Comparison of ENCODE assay signal across 8 mouse cellular contexts in genomic region chr12:59130249-59130648, GRCm38 (mm10). TPM values are rescaled to one million over a fixed set of nuclear protein-coding genes. Genes with fewer than 3 reads are reported as not detected.
A peak's percentile ranks its signal among the peaks of the same experiment; 100 is the strongest.
DNase-seq lines count a peak whose midpoint lies in the region; ATAC-seq and TF ChIP-seq lines count a peak whose summit lies in the region.

No protein-coding gene starts in this region.

- no peak for TF ChIP-seq POLR2A in CH12.LX (IDR thresholded peaks at IDR 0.05; ENCODE audit: low read depth, low read length)

- peak overlapping the region; percentile 99 for H3K9ac ChIP-seq in CH12.LX (ENCODE audit: insufficient read depth, low read depth)
- peak overlapping the region; percentile 93; the same call in 1 of the 2 replicates for H3K9ac ChIP-seq in embryonic facial prominence, embryonic 15.5 days
- peak overlapping the region; percentile 92 for H3K9ac ChIP-seq in liver, embryonic 12.5 days

- ATAC-seq in embryonic facial prominence, embryonic 15.5 days (ENCODE audit: insufficient number of reproducible peaks, low FRiP score, low TSS enrichment, low read depth) = no peak
- ATAC-seq in liver, embryonic 12.5 days = 0 out of 2 replicates have a peak, but pooled peaks have one; percentile 7
- ATAC-seq in monocyte, adult 5-6 weeks (replicated peaks; ENCODE audit: insufficient number of reproducible peaks, low FRiP score, low TSS enrichment, poor library complexity, severe bottlenecking) = peak; percentile 65

- dilution Hi-C loops in CH12.LX (cut with MboI; ENCODE audit: extremely low pct_ligation_motif_present, extremely low pct_unique_long_range_greater_than_20kb, low sequenced_read_pairs) = no loop called here

- TF ChIP-seq CTCF in CH12.LX (conservative IDR thresholded peaks at IDR 0.05 in 1 of 2, IDR thresholded peaks at IDR 0.05 in 1 of 2; ENCODE audit: low read depth in 2 of 2, low read length in 2 of 2) = no peak

- H3K36me3 ChIP-seq in CH12.LX (replicated peaks in 1 of 2; ENCODE audit: control insufficient read depth in 1 of 2, insufficient read depth in 1 of 2, low read length in 1 of 2) = peaks cover 0 to 8% of the 10 kb centered on the region in 2 experiments
- H3K36me3 ChIP-seq in embryonic facial prominence, embryonic 15.5 days = no peaks in the 10 kb centered on the region
- no peaks in the 10 kb centered on the region for H3K36me3 ChIP-seq in liver, embryonic 12.5 days

- TF ChIP-seq EP300 in CH12.LX (IDR thresholded peaks at IDR 0.05; ENCODE audit: low read length) = no peak; the same call in 1 of the 2 replicates

- 2% methylated on average over 3 of the region's 3 CpGs for WGBS in embryonic facial prominence, embryonic 15.5 days
- WGBS in liver, embryonic 12.5 days (ENCODE audit: insufficient replicate concordance) = 13% methylated on average over 3 of the region's 3 CpGs

- peak overlapping the region; percentile 58 to 90 (median 83) for H3K4me3 ChIP-seq in CH12.LX (replicated peaks in 1 of 3; ENCODE audit: low read depth in 2 of 3, low read length in 2 of 3, poor library complexity in 1 of 3)
- peak overlapping the region; percentile 92 for H3K4me3 ChIP-seq in embryonic facial prominence, embryonic 15.5 days (replicated peaks)
- peak overlapping the region; percentile 81 for H3K4me3 ChIP-seq in liver, embryonic 12.5 days

- H3K4me1 ChIP-seq in CH12.LX (ENCODE audit: control insufficient read depth in 1 of 2, insufficient read depth in 2 of 2) = peaks cover 6 to 30% of the 10 kb centered on the region in 2 experiments; a peak in 3 of 4 replicates
- peaks cover 11% of the 10 kb centered on the region for H3K4me1 ChIP-seq in embryonic facial prominence, embryonic 15.5 days
- peaks cover 48% of the 10 kb centered on the region for H3K4me1 ChIP-seq in liver, embryonic 12.5 days

- H3K79me2 ChIP-seq in CH12.LX (replicated peaks; ENCODE audit: control insufficient read depth, extremely low read depth, insufficient read depth, poor library complexity, severe bottlenecking) = peaks cover 38% of the 10 kb centered on the region

- no peak for TF ChIP-seq RAD21 in CH12.LX (IDR thresholded peaks at IDR 0.05; ENCODE audit: low read depth, low read length)

- H3K9me3 ChIP-seq in CH12.LX (replicated peaks; ENCODE audit: low read length) = no peaks in the 10 kb centered on the region
- no peaks in the 10 kb centered on the region for H3K9me3 ChIP-seq in embryonic facial prominence, embryonic 15.5 days (replicated peaks)
- H3K9me3 ChIP-seq in liver, embryonic 12.5 days (replicated peaks) = no peaks in the 10 kb centered on the region

- DNase-seq in 416B (ENCODE audit: low read depth) = peak; percentile 93
- peak; percentile 85 for DNase-seq in CH12.LX (ENCODE audit: extremely low read depth)
- DNase-seq in heart, postnatal 4 days = peak; percentile 11
- DNase-seq in right cerebral cortex, postnatal 25 days = no peak
- no peak for DNase-seq in layer of hippocampus, adult 9-11 months

- H3K27ac ChIP-seq in CH12.LX (ENCODE audit: insufficient read depth, low read depth) = peak overlapping the region; percentile 93
- peak overlapping the region; percentile 94 for H3K27ac ChIP-seq in embryonic facial prominence, embryonic 15.5 days (replicated peaks)
- H3K27ac ChIP-seq in liver, embryonic 12.5 days = peak overlapping the region; percentile 91

- no peaks in the 10 kb centered on the region for H3K27me3 ChIP-seq in CH12.LX (replicated peaks)
- no peaks in the 10 kb centered on the region for H3K27me3 ChIP-seq in embryonic facial prominence, embryonic 15.5 days
- no peaks in the 10 kb centered on the region for H3K27me3 ChIP-seq in liver, embryonic 12.5 days (replicated peaks)

- in situ Hi-C loops in CH12.LX (cut with MboI; ENCODE audit: low pct_ligation_motif_present, low pct_unique_long_range_greater_than_20kb, low sequenced_read_pairs) = no loop called here

- H3K4me2 ChIP-seq in CH12.LX (ENCODE audit: insufficient read depth, low read depth, poor library complexity, severe bottlenecking) = peak overlapping the region; percentile 64
- peak overlapping the region; percentile 63 for H3K4me2 ChIP-seq in embryonic facial prominence, embryonic 15.5 days (replicated peaks)
- peak overlapping the region; percentile 98 for H3K4me2 ChIP-seq in liver, embryonic 12.5 days

TF ChIP-seq in CH12.LX, 34 proteins besides CTCF, POLR2A, EP300 and RAD21:
- no peak for TF ChIP-seq NRF1 (IDR thresholded peaks at IDR 0.05; ENCODE audit: low read depth, low read length)
- TF ChIP-seq ZC3H11A (IDR thresholded peaks at IDR 0.05; ENCODE audit: low read depth, low read length) = no peak
- TF ChIP-seq MYC (IDR thresholded peaks at IDR 0.05; ENCODE audit: low read depth, low read length) = peak; percentile 80
- no peak for TF ChIP-seq PAX5 (IDR thresholded peaks at IDR 0.05; ENCODE audit: low read length)
- TF ChIP-seq MAZ (IDR thresholded peaks at IDR 0.05; ENCODE audit: low read depth, low read length) = no peak
- peak; percentile 75 for TF ChIP-seq TBP (conservative IDR thresholded peaks at IDR 0.05; ENCODE audit: low read depth, low read length)
- no peak for TF ChIP-seq TCF12 (IDR thresholded peaks at IDR 0.05; ENCODE audit: low read depth, low read length)
- TF ChIP-seq E2F4 (IDR thresholded peaks at IDR 0.05; ENCODE audit: insufficient replicate concordance, low read depth, low read length) = no peak
- TF ChIP-seq USF1 (IDR thresholded peaks at IDR 0.05; ENCODE audit: low read depth, low read length) = no peak
- TF ChIP-seq ZNF384 (IDR thresholded peaks at IDR 0.05; ENCODE audit: low read depth, low read length) = no peak
- TF ChIP-seq BHLHE40 (IDR thresholded peaks at IDR 0.05; ENCODE audit: low read depth, low read length) = peak; percentile 66
- TF ChIP-seq GABPA (IDR thresholded peaks at IDR 0.05; ENCODE audit: insufficient replicate concordance, low read depth, low read length) = no peak
- TF ChIP-seq USF2 (conservative IDR thresholded peaks at IDR 0.05; ENCODE audit: low read depth, low read length) = no peak
- TF ChIP-seq ETS1 (conservative IDR thresholded peaks at IDR 0.05; ENCODE audit: low read depth, low read length) = no peak; the same call in 1 of the 2 replicates
- TF ChIP-seq JUND (conservative IDR thresholded peaks at IDR 0.05; ENCODE audit: low read depth, low read length) = 0 out of 2 replicates have a peak, but pooled peaks have one; percentile 30
- TF ChIP-seq MXI1 (IDR thresholded peaks at IDR 0.05; ENCODE audit: low read depth, low read length) = peak; percentile 47; the same call in 1 of the 2 replicates
- no peak for TF ChIP-seq MAX (IDR thresholded peaks at IDR 0.05; ENCODE audit: low read length)
- TF ChIP-seq IRF4 (IDR thresholded peaks at IDR 0.05; ENCODE audit: low read depth, low read length) = peak; percentile 51; the same call in 1 of the 2 replicates

RNA-seq across cellular contexts. Expression of gene Mia2, which starts 34.6 kb away (rescaled TPM):
- total RNA-seq in CH12.LX (2012; rRNA removed) = 61.2 and 68.1 TPM in 2 replicates
- 99.2 and 107 TPM in 2 replicates for total RNA-seq in CH12.LX (2014; rRNA removed)
- polyA plus RNA-seq in CH12.LX (2012; ENCODE audit: insufficient read length, low read depth) = 162 and 176 TPM in 2 replicates
- polyA plus RNA-seq in embryonic facial prominence, embryonic 15.5 days (2015; fragmentation: Nextera tagmentation; extraction: Ambion mirVana) = 58.2 and 59.0 TPM in 2 replicates
- total RNA-seq in heart, postnatal 4 days (2021) = 10 to 100 TPM; 40.6 to 46.0 TPM
- 52.6 and 59.3 TPM in 2 replicates for polyA plus RNA-seq in liver, embryonic 12.5 days (2016; fragmentation: Nextera tagmentation; extraction: Ambion mirVana)
- 299 to 323 TPM (median 303 TPM) in 3 replicates for total RNA-seq in monocyte, adult 5-6 weeks (2017)

Comparison
In these comparisons a context has a peak if more than half of its experiments do, and no peak if none do; other contexts are left out.
1. DNase-seq: peak in 416B (single experiment), CH12.LX (single experiment) and heart, postnatal 4 days (single experiment); none in right cerebral cortex, postnatal 25 days (single experiment) and layer of hippocampus, adult 9-11 months (single experiment).
2. Peak in every context shown above with its lines, with median percentiles within 50 percentile points of each other: H3K27ac ChIP-seq, H3K4me2 ChIP-seq, H3K4me3 ChIP-seq and H3K9ac ChIP-seq.